Mouse (Mus musculus) neural tube, embryonic 13.5 days (tissue): ENCODE measurements around the gene Flot1. TPM values are rescaled to one million over a fixed set of nuclear protein-coding genes. Genes with fewer than 3 reads are reported as not detected.

Experiments
- ATAC-seq: fragments of 200-750 bp; cut with Nextera tagmentation; 2 replicates; pipeline ENCODE4 v1.8.0; 2017; ENCODE audit warnings: low read depth, mild to moderate bottlenecking, moderate TSS enrichment, moderate library complexity
- H3K27ac ChIP-seq: fragments of 300-500 bp; sonication (generic); replicated peaks from 2 replicates; pipeline ENCODE4 v1.5.1; 2015; ENCODE audit warnings: moderate library complexity, mild to moderate bottlenecking, inconsistent platforms
- H3K27me3 ChIP-seq: fragments of 300-500 bp; sonication (generic); 2 replicates; pipeline ENCODE4 v1.6.1; 2015; ENCODE audit warnings: mild to moderate bottlenecking, inconsistent platforms
- H3K36me3 ChIP-seq: fragments of 300-500 bp; sonication (generic); 2 replicates; pipeline ENCODE4 v1.6.1; 2015; ENCODE audit warnings: mild to moderate bottlenecking, inconsistent platforms
- H3K4me1 ChIP-seq: fragments of 300-500 bp; sonication (generic); replicated peaks from 2 replicates; pipeline ENCODE4 v1.6.1; 2015; ENCODE audit warnings: inconsistent platforms
- H3K4me2 ChIP-seq: fragments of 300-500 bp; sonication (generic); 2 replicates; pipeline ENCODE4 v1.6.1; 2015; ENCODE audit warnings: inconsistent platforms, mild to moderate bottlenecking, moderate library complexity
- H3K4me3 ChIP-seq: fragments of 300-500 bp; sonication (generic); 2 replicates; pipeline ENCODE4 v1.5.1; 2015; ENCODE audit warnings: mild to moderate bottlenecking, inconsistent platforms
- H3K9ac ChIP-seq: fragments of 300-500 bp; sonication (generic); 2 replicates; pipeline ENCODE4 v1.6.1; 2015; ENCODE audit warnings: moderate library complexity, mild to moderate bottlenecking, inconsistent platforms
- H3K9me3 ChIP-seq: fragments of 300-500 bp; sonication (generic); 2 replicates; pipeline ENCODE4 v1.6.1; 2016; ENCODE audit warnings: inconsistent platforms
- WGBS: fragments of 180-500 bp; shearing (Covaris S2); methylation state at CpG from one replicate; pipeline ENCODE4 v1.1.7; 2015; 5-methylcytosine and 5-hydroxymethylcytosine counted together
- microRNA-seq: library from miRNA; unstranded; fragments of <30 nt; microRNA quantifications from one replicate; pipeline ENCODE4, GENCODE M21; 2016
- polyA plus RNA-seq: library from polyadenylated mRNA; unstranded; fragments of >200 nt; fragmentation: Nextera tagmentation; extraction: Ambion mirVana; gene quantifications from 2 replicates; pipeline ENCODE4 v1.2.1, GENCODE M21; 2015

The Flot1 gene
- polyA plus RNA-seq, 1 experiment from 2014 or later: 93.6 TPM

DNA sequence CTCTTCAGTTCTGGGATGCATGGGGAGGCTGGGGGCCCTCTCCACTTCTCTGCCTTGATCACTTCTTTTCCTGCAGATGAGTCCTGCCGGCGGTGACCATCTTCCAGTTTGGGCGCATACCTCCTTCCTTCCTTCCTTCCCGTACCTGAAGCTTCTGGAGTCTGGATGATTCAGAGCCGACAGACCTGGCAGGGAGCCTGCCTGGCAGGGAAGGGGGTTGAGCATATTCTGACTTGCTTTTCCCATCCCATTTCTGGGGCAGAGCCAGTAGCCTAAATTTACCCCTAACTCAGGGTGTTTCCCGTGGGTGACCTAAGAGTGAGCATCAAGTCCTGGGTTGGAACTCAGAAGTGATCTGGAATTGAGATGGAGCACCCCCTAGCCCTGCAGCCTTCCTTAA, 51.7 kb downstream of the Flot1 start:
- Histone ChIP-seq H3K9ac (no peak overlapping the region), H3K4me2 (no peak overlapping the region), H3K4me3 (no peak overlapping the region), H3K27ac (no peak overlapping the region), H3K9me3 (no peaks in the 10 kb centered on the region), H3K4me1 (peaks cover 43% of the 10 kb centered on the region), H3K27me3 (no peaks in the 10 kb centered on the region), H3K36me3 (peaks cover 59% of the 10 kb centered on the region)
- 90% methylated on average over 6 of the region's 6 CpGs for WGBS
- no peak for ATAC-seq

DNA sequence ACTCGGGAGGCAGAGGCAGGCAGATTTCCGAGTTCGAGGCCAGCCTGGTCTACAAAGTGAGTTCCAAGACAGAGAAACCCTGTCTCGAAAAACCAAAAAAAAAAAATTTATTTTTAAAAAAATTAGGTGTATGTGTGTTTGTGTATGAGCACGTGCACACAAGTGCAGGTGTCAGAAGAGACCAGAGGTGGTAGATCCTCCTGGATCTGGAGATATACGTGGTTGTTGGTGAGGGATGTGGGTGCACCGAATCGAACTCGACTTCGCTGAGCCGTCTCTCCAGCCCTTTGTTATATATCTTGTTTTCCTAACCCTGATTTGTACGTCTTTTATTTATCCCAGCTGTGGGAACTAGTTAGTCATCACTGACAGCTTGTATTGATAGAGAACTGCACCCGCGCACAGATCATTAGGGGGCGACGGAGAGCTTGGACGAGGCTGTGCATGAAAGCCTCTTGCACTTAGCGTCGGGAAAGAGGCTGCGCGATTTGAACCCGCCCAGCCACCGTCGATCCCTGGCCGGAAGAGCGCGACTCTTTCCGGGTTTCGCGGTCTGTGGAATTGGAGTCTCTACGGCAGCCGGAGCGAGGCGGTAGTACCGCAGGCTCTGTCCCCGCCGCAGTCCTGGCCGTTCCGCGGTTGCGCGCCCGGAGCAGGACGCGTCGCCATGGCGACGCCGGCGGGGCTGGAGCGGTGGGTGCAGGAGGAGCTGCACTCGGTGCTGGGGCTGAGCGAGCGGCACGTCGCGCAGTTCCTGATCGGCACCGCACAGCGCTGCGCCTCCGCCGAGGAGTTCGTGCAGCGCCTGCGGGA, 56.4 kb downstream of the Flot1 start, which contains the start of gene Dhx16:
TSS of gene Dhx16 (plus strand) at position 575 of the 813 bp plus-strand sequence.
- Histone ChIP-seq H3K4me1 (peaks cover 15% of the 10 kb centered on the region), H3K9me3 (no peaks in the 10 kb centered on the region), H3K4me2 (peak within 1 kb of the TSS; percentile 89), H3K9ac (peak within 1 kb of the TSS; percentile 87), H3K27ac (peak within 1 kb of the TSS; percentile 79), H3K27me3 (no peaks in the 10 kb centered on the region), H3K4me3 (peak within 1 kb of the TSS; percentile 72), H3K36me3 (peaks cover 63% of the 10 kb centered on the region)
- 6% methylated on average over 66 of the region's 66 CpGs for WGBS
- ATAC-seq: peak; percentile 91

Small RNA genes lying within 50 kb of the gene (microRNA-seq; reads per million reads assigned to microRNA genes)
- 0.44 reads per million for gene Gm28033

Other genes with a start within 250 kb of the Flot1 start
- not detected in 2 replicates for gene Sfta2, start 221.7 kb upstream of the Flot1 start, polyA plus RNA-seq
- not detected in 2 replicates for gene Gm9573, start 196.6 kb upstream of the Flot1 start, polyA plus RNA-seq
- 0.18 and 0.24 TPM in 2 replicates for gene Mucl3, start 179.5 kb upstream of the Flot1 start, polyA plus RNA-seq
- gene Vars2, start 155.6 kb upstream of the Flot1 start, polyA plus RNA-seq: 10.6 and 11.3 TPM in 2 replicates
- 25.5 and 28.8 TPM in 2 replicates for gene Gtf2h4, start 149.5 kb upstream of the Flot1 start, polyA plus RNA-seq
- 119 and 122 TPM in 2 replicates for gene Ddr1, start 118.6 kb upstream of the Flot1 start, polyA plus RNA-seq
- 11.2 and 11.6 TPM in 2 replicates for gene Ier3, start 1.5 kb upstream of the Flot1 start, polyA plus RNA-seq
- 1,686 and 1,692 TPM in 2 replicates for gene Tubb5, start 15.1 kb downstream of the Flot1 start, polyA plus RNA-seq
- gene Mdc1, start 18.3 kb downstream of the Flot1 start, polyA plus RNA-seq: 7.2 and 9.6 TPM in 2 replicates
- gene Nrm, start 38.1 kb downstream of the Flot1 start, polyA plus RNA-seq: 28.2 and 29.0 TPM in 2 replicates
- 28.9 and 33.6 TPM in 2 replicates for gene Ppp1r18, start 42.4 kb downstream of the Flot1 start, polyA plus RNA-seq
- gene Dhx16, start 56.6 kb downstream of the Flot1 start, polyA plus RNA-seq: 31.0 and 39.6 TPM in 2 replicates
- gene 2310061I04Rik, start 74.2 kb downstream of the Flot1 start, polyA plus RNA-seq: 45.1 and 50.5 TPM in 2 replicates
- gene Atat1, start 86.8 kb downstream of the Flot1 start, polyA plus RNA-seq: 357 and 369 TPM in 2 replicates
- gene Mrps18b, start 93.2 kb downstream of the Flot1 start, polyA plus RNA-seq: 56.1 and 62.7 TPM in 2 replicates
- gene Ppp1r10, start 93.2 kb downstream of the Flot1 start, polyA plus RNA-seq: 44.6 and 45.9 TPM in 2 replicates
- 90.5 and 111 TPM in 2 replicates for gene Abcf1, start 146.5 kb downstream of the Flot1 start, polyA plus RNA-seq
- gene Gnl1, start 156.6 kb downstream of the Flot1 start, polyA plus RNA-seq: 47.9 and 50.0 TPM in 2 replicates
- 64.0 and 69.4 TPM in 2 replicates for gene Prr3, start 157.0 kb downstream of the Flot1 start, polyA plus RNA-seq
- gene H2-T24, start 197.3 kb downstream of the Flot1 start, polyA plus RNA-seq: 8.7 and 10.0 TPM in 2 replicates
- 2.3 and 3.3 TPM in 2 replicates for gene H2-T23, start 209.6 kb downstream of the Flot1 start, polyA plus RNA-seq
- gene H2-T22, start 219.5 kb downstream of the Flot1 start, polyA plus RNA-seq: 7.1 and 7.9 TPM in 2 replicates
- not detected in 2 replicates for gene Gm6034, start 219.7 kb downstream of the Flot1 start, polyA plus RNA-seq
- not detected in 2 replicates for gene Gm11127, start 235.1 kb downstream of the Flot1 start, polyA plus RNA-seq